Mouse (Mus musculus): ENCODE data around the gene Pfkfb4. TPM values are rescaled to one million over a fixed set of nuclear protein-coding genes. Genes with fewer than 3 reads are reported as not detected.

Gene Pfkfb4
- total and polyA plus RNA-seq, 2 experiments, result 1.0 to 1.4 TPM

DNA sequence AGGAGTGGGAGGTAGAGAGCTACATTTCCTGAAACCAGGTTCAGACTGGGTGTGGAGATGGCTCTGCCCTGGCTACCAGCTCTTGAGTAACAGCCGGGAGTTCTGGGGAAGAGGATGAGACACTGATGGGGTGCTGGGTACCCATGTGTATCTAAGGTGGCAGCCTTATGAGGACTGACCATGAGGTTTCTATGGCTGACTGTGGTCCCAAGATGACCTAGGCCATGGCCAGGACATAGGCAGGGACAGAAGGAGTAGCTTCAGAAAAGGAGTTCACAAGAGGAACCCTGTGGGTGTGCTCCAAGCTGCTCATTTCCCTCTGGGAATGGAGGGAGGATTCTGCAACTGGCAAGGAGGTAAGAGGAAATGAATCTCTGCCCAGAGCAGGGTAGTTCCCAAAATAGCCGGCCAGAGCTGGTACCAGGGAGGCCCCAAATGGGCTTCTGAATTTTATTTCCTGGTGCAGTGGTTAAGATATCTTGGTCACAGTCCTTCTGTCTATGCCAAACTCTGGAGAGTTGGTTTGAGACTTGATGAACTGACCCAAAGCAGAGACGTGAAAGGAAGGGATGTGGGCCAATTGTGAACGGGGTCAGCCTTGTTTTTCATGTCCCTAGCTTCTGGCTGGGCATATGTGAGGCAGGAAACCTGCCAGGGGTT lies 1.6 kb upstream of the Pfkfb4 start:
- H3K36me3 ChIP-seq (ENCODE audit: control insufficient read depth, insufficient read depth, low read length), result no peaks in the 10 kb centered on the region
- no peaks in the 10 kb centered on the region for H3K4me1 ChIP-seq (ENCODE audit: control insufficient read depth, insufficient read depth, low read length)
- H3K79me2 ChIP-seq (ENCODE audit: control insufficient read depth, insufficient read depth, low read length), result no peaks in the 10 kb centered on the region
- no peak for TF ChIP-seq CTCF (IDR thresholded peaks at IDR 0.05; ENCODE audit: low read depth, low read length)
- no peak for TF ChIP-seq POLR2A (IDR thresholded peaks at IDR 0.05; ENCODE audit: extremely low read depth, insufficient read depth, low read length)
- H3K9ac ChIP-seq (ENCODE audit: low read depth, low read length), result no peak overlapping the region
- DNase-seq (ENCODE audit: extremely low read depth, low read depth, low spot score), result no peak
- H3K4me3 ChIP-seq (ENCODE audit: insufficient read depth, low read depth, low read length), result no peak overlapping the region
- 79% methylated on average over 4 of the region's 4 CpGs for WGBS
- no peaks in the 10 kb centered on the region for H3K27me3 ChIP-seq (ENCODE audit: control insufficient read depth, insufficient read depth, low read length)
- no peak overlapping the region for H3K27ac ChIP-seq (replicated peaks; ENCODE audit: insufficient read depth, low read depth, low read length)

DNA sequence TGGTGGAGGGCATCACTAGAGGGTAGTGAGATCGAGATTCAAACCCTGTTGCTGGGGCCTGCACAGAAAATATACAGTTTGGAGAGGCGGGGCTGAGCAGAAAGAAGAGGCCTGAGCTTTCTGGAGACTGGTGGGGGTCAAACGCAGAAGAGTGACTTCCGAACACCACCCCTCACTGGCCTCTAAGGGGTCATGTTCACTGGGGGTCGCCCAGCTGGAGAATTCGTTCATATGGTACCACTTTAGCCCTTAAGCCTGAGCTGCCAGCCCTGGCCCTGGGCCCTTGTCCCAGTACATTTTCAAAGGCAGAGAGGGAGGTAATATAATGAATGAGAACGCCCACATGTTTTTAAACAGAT lies 1.1 kb upstream of the Pfkfb4 start:
- TF ChIP-seq POLR2A (IDR thresholded peaks at IDR 0.05; ENCODE audit: extremely low read depth, insufficient read depth, low read length), result no peak
- TF ChIP-seq CTCF (IDR thresholded peaks at IDR 0.05; ENCODE audit: low read depth, low read length), result no peak
- H3K27ac ChIP-seq (replicated peaks; ENCODE audit: insufficient read depth, low read depth, low read length), result no peak overlapping the region
- no peaks in the 10 kb centered on the region for H3K36me3 ChIP-seq (ENCODE audit: control insufficient read depth, insufficient read depth, low read length)
- H3K4me3 ChIP-seq (ENCODE audit: insufficient read depth, low read depth, low read length), result no peak overlapping the region
- H3K9ac ChIP-seq (ENCODE audit: low read depth, low read length), result no peak overlapping the region
- H3K27me3 ChIP-seq (ENCODE audit: control insufficient read depth, insufficient read depth, low read length), result no peaks in the 10 kb centered on the region
- DNase-seq (ENCODE audit: extremely low read depth, low read depth, low spot score), result no peak
- H3K79me2 ChIP-seq (ENCODE audit: control insufficient read depth, insufficient read depth, low read length), result no peaks in the 10 kb centered on the region
- H3K4me1 ChIP-seq (ENCODE audit: control insufficient read depth, insufficient read depth, low read length), result no peaks in the 10 kb centered on the region
- 85% methylated on average over 7 of the region's 7 CpGs for WGBS

DNA sequence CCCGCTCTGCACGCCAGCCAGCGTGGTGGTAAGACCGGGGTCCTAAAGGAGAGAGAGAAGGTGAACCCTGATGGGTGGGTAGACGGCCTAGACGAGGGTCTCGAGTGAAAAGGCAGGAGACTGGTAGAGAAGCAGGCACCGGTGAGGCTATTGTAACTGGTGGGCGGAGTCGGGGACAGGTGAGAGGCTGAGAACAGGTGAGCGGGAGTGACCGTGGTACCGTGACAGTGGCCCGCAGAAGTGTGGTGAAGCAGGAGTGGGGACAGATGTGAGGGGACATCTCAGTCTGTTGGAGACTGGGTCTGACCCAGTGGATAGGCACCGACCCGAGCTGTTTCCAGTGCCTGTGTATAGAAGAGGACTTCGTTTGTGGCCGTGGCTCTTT lies 499 bp downstream of the Pfkfb4 start:
- Histone ChIP-seq H3K9ac (ENCODE audit: low read depth, low read length) (peak overlapping the region; percentile 59), H3K79me2 (ENCODE audit: control insufficient read depth, insufficient read depth, low read length) (no peaks in the 10 kb centered on the region), H3K4me3 (ENCODE audit: insufficient read depth, low read depth, low read length) (peak overlapping the region; percentile 74), H3K36me3 (ENCODE audit: control insufficient read depth, insufficient read depth, low read length) (no peaks in the 10 kb centered on the region), H3K27me3 (ENCODE audit: control insufficient read depth, insufficient read depth, low read length) (no peaks in the 10 kb centered on the region), H3K27ac (replicated peaks; ENCODE audit: insufficient read depth, low read depth, low read length) (no peak overlapping the region), H3K4me1 (ENCODE audit: control insufficient read depth, insufficient read depth, low read length) (no peaks in the 10 kb centered on the region)
- TF ChIP-seq POLR2A (IDR thresholded peaks at IDR 0.05; ENCODE audit: extremely low read depth, insufficient read depth, low read length) (no peak), CTCF (IDR thresholded peaks at IDR 0.05; ENCODE audit: low read depth, low read length) (no peak)
- WGBS, result 22% methylated on average over 18 of the region's 18 CpGs
- DNase-seq (ENCODE audit: extremely low read depth, low read depth, low spot score), result no peak

DNA sequence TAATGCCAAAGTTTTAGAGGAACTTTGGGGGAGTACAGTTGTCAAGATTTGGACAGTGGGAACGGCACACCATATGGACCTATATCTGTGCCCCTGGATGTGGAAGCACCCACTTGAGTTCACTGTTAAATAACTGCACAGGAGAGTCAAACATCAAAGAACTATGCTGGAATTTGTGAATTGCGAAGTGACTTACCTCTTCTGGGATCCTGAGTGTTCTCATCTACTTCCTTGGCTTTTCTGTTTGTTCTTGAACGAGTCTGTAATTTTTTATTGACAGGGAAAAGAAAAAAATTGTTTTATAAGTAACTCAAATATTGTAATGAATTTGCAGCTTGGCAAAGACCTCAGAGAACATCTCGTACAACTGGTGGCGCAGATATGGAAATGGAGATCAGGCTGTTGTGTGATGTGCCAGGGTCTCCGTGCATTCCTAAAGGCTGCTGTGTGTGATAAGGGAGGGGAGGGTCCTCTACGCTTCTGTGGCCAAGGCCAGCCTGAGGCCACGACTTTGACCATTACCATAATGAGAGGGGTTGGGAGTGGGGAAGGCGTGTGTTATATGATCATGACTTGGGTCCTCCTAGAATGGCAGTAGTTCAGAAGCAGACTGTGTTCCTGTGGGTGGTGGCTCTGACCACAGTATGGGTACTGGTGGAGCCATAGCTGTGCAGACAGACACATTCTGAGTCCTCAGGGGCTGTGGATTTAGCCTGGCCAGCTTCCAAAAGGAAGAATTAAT lies 1.2 kb downstream of the Pfkfb4 start:
- Histone ChIP-seq H3K4me3 (ENCODE audit: insufficient read depth, low read depth, low read length) (no peak overlapping the region), H3K27me3 (ENCODE audit: control insufficient read depth, insufficient read depth, low read length) (no peaks in the 10 kb centered on the region), H3K27ac (replicated peaks; ENCODE audit: insufficient read depth, low read depth, low read length) (no peak overlapping the region), H3K9ac (ENCODE audit: low read depth, low read length) (no peak overlapping the region), H3K79me2 (ENCODE audit: control insufficient read depth, insufficient read depth, low read length) (no peaks in the 10 kb centered on the region), H3K4me1 (ENCODE audit: control insufficient read depth, insufficient read depth, low read length) (no peaks in the 10 kb centered on the region), H3K36me3 (ENCODE audit: control insufficient read depth, insufficient read depth, low read length) (no peaks in the 10 kb centered on the region)
- TF ChIP-seq POLR2A (IDR thresholded peaks at IDR 0.05; ENCODE audit: extremely low read depth, insufficient read depth, low read length) (no peak), CTCF (IDR thresholded peaks at IDR 0.05; ENCODE audit: low read depth, low read length) (no peak)
- no peak for DNase-seq (ENCODE audit: extremely low read depth, low read depth, low spot score)
- WGBS, result 85% methylated on average over 9 of the region's 9 CpGs

DNA sequence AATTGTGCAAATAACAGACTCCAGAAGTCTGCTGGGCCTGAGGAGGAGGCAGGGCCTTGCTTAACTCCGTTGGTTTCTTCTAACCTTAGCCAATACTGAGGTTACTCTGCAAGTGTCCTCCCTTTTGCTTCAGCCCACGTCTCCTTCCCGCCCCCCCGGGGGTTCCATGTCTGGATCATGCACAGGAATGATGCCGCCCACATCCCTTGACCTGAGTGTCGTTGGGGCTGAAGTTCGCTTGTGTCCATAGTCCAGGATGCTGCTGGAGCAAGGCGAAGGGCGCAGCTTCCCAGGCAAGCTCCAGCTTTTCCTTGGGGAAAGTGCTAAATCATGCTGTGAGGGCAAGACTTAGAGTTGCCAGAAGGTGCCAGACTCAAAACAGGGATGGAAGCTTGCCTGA lies 4.8 kb downstream of the Pfkfb4 start:
- H3K4me3 ChIP-seq (ENCODE audit: insufficient read depth, low read depth, low read length), result no peak overlapping the region
- H3K27me3 ChIP-seq (ENCODE audit: control insufficient read depth, insufficient read depth, low read length), result no peaks in the 10 kb centered on the region
- no peak overlapping the region for H3K27ac ChIP-seq (replicated peaks; ENCODE audit: insufficient read depth, low read depth, low read length)
- TF ChIP-seq POLR2A (IDR thresholded peaks at IDR 0.05; ENCODE audit: extremely low read depth, insufficient read depth, low read length) (no peak), CTCF (IDR thresholded peaks at IDR 0.05; ENCODE audit: low read depth, low read length) (no peak)
- H3K36me3 ChIP-seq (ENCODE audit: control insufficient read depth, insufficient read depth, low read length), result no peaks in the 10 kb centered on the region
- 34% methylated on average over 9 of the region's 9 CpGs for WGBS
- no peaks in the 10 kb centered on the region for H3K4me1 ChIP-seq (ENCODE audit: control insufficient read depth, insufficient read depth, low read length)
- no peak overlapping the region for H3K9ac ChIP-seq (ENCODE audit: low read depth, low read length)
- DNase-seq (ENCODE audit: extremely low read depth, low read depth, low spot score), result no peak
- no peaks in the 10 kb centered on the region for H3K79me2 ChIP-seq (ENCODE audit: control insufficient read depth, insufficient read depth, low read length)

All from liver, adult 2 months (tissue).